Mouse (Mus musculus) kidney, adult 11 months (tissue): Measurements from ENCODE around the gene Rap1b.
"Not testable (repeated sequence)": the region's sequence is repeated elsewhere in the genome, so short reads cannot be mapped to it uniquely, and the experiment has no call there.

Source experiments
- DNase-seq: peaks from one replicate; pipeline ENCODE4 v3.0.0; 2022

Gene Rap1b

DNA sequence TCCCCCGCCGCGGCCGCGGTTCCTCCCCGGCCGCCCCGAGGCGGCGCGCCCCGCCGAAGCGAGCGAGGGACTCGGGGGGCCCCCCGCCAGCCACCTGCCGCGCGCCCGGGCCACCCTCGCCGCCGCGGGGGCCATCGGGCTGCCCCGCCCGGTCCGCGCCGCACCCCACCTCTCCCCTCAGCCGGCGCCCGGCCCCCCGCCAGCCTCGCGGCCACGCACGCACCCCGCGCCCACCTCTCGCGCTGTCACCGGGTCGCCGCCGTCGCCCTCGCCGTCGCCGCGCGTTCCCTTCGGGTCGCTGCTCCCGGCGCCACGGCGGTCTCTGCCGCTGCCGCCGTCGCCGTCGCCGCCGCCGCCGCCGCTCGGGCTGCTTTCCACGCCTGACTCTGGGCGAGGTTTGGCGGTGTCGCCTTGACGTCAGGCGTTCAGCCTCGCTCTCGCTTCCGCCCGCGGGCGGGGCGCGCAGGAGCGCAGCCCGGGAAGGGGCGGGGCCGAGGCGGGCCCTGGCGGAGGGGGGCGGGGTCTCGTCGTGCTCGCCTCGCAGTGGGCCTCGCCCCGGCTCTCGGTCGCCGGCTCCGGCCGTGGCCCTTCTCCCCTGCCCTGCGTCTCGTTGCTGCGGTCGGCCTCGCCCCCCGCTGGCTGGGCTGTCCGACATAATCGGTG lies at the start of gene Rap1b:
Gene Rap1b (minus strand): TSS at position 439 of the 663 bp plus-strand sequence.
- DNase-seq: peak; percentile 92

DNA sequence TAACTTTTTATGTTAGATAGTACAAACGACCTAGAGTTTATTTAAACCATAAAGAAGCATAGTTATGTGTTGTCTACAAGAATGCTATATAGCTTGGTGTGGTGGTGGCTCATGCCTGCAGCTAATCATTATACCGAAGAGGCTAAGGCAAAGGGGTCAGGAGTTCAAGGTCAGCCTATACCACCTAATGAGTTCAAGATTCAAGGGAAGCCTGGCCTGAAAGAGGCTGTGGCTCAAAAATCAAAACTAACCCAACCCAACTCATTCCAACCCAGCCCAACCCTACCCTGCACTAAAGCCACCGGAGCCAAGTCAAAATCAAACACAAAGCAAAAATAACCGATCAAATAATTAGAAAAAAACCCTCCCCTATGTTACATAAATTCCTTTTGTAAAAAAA lies 49.4 kb upstream of the Rap1b start:
- no peak for DNase-seq

DNA sequence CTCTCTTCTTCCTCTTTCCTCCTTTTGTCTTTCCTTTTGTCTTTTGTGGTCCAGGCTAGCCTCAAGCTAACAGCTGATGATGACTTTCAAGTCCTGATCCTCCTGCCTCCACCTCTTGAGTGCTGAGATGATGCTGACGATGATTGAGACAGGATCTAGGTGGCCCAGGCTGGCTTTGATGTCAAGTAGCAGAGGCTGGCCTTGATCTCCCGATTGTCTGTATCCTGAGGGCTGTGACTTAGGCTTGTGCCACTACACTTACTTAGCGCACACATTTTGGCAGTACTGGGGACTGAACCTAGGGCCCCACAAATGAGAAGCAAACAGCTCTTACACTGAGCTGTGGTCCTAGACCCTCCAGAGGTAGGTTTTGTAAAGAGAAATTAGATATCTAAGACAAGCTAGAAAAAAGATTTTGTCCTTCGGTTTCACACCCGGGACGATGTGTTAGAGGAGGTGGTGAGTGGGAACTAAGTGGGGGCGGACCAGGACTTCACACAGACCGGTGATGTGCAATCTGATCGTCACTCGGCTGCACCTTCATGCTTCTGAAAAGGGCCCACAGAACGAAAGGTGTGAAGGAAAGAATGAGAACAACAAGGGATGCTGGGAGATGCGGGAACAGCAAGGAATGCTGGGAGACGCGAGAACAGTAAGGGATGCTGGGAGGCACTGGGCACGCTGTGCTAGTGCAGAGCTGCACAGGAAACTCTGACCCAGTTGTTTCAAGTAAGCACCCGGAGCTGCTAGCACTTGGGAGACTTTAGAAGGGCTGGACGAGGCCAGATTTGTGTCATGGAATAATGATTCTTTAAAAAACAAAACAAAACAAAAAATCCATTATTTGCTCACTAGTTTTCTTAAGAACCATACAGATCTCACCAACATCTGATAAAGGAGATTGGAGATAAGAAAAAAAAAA lies 48.5 kb upstream of the Rap1b start:
- DNase-seq: no peak

- not testable (repeated sequence) for DNase-seq
Observed at GRCm38 (mm10) chr10:117893128-117893527, 47.3 kb upstream of the Rap1b start.

- DNase-seq: no peak
Observed at GRCm38 (mm10) chr10:117891327-117891726, 45.5 kb upstream of the Rap1b start.

- DNase-seq: peak; percentile 7
Observed at GRCm38 (mm10) chr10:117888822-117889221, 43.0 kb upstream of the Rap1b start.

DNA sequence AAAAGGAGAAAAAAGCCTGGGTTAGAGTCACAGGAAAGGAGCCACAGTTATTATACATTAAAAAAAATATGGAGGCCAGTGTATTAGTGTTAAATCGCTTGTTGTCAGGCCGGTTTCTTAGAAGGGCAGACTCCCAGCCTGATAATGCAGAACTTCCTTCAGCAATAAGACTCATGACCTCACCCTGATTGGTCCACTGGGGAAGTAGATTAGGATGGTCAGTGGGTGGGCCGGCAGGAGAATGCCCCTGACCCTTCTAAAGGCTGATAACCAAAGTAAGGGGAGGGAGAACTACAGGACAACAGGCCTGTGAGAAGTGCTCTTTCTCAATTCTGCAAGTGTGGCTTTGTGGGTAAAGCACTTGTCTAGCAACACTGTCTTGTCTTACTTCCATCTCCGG lies 39.5 kb upstream of the Rap1b start:
- no peak for DNase-seq

- DNase-seq: no peak
Observed at GRCm38 (mm10) chr10:117884760-117885159, 38.9 kb upstream of the Rap1b start.

- DNase-seq: no peak
Observed at GRCm38 (mm10) chr10:117883438-117883837, 37.6 kb upstream of the Rap1b start.

GRCm38 (mm10) chr10:117878628-117879027 lies 32.8 kb upstream of the Rap1b start:
- no peak for DNase-seq

- DNase-seq: no peak
Observed at GRCm38 (mm10) chr10:117876801-117877200, 31.0 kb upstream of the Rap1b start.

GRCm38 (mm10) chr10:117876400-117876799 lies 30.6 kb upstream of the Rap1b start:
- no peak for DNase-seq

DNA sequence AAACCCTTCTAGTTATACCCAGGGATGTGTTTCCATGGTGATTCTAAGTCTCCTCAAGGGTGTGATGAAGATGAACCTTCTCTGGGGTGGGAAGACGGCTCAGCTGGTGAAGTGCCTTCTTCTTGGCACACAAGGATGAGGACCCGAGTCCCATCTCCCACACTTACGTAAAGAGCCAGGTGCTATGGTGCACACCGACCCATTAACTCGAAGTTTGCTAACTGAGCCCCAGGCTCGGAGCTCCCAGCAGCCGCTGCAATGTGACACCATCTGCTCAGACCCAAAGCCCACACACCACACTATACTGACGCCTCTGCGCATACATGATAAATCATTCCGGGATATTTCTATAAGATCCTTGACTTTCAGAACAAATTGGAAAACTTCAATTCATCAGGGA lies 29.1 kb upstream of the Rap1b start:
- DNase-seq: no peak

DNA sequence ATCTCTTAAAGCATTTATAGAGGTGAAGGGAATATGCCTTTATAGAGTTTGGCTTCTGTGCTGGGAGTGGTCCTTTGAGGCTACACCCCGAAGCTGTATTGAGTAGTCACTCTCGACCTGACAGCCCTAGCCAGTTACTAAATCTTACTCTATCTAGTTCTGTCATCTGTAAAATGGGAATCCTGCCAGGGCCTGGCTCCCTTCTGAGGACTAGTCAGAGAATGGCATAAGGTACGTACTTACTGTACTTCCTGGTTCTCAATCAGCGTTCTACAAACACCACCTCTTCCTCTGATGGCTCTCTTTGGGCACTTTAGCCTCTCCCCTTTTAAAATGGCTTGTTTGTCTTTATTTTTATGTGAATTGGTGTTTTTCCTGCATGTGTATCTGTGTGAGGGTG lies 28.1 kb upstream of the Rap1b start:
- DNase-seq: no peak

DNA sequence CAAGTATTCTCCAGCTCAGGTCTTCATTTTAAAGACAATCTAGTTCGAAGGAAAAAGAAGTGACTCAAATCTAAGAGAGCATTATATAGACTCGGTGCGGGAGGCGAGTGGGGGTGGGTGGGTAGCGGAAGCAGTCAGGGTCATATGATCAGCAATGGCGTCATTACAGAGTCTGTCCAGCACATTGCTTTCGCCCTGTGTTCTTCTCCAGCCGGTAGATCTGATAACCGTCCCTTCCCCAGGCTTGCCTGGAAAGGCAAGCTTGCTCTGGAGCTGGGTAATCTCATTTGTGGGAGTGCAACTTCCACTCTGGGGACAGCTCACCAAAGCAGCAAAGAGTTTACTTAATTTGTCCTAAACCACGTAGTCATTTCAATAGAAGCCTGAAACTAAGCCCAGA lies 26.6 kb upstream of the Rap1b start:
- no peak for DNase-seq

DNA sequence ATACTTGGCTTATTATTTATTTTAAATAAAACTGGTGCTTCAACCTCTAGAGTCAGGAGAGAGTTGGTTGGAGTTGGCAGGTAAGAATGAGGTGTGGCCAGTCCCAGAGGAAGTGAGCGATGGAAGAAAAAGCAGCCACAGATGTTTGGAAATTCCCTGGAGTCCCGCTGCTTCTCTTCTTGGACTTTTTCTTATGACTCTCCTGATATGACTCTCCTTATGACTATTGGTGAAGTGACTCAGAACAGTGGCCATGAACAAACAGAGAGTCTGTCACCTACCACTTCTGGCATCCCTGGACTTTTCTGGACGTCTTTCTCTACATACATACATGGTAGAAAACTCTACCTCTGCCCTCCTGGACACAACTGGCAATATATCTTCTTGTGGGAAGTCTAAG lies 21.5 kb upstream of the Rap1b start:
- DNase-seq: no peak

DNA sequence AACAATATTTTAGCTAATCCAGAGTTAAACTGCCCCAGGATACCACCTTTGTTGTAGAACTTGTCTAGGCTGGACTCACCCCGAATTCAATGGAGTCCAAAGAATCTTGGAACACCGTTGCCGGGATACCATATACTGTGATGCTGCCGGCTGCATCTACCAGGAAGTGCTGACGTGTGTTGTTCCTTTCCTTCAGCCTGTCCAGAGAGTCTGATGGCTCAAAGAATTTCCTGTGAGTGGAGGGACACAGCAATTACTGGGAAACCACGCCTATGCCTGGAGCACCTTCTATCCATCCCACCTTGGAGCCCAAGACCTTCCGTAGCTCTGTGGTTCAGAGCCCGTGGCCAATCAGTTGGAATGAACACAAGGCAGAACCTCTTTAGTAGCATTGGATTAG lies 20.8 kb upstream of the Rap1b start:
- DNase-seq: no peak

GRCm38 (mm10) chr10:117864695-117865094 lies 18.9 kb upstream of the Rap1b start:
- DNase-seq: no peak

DNA sequence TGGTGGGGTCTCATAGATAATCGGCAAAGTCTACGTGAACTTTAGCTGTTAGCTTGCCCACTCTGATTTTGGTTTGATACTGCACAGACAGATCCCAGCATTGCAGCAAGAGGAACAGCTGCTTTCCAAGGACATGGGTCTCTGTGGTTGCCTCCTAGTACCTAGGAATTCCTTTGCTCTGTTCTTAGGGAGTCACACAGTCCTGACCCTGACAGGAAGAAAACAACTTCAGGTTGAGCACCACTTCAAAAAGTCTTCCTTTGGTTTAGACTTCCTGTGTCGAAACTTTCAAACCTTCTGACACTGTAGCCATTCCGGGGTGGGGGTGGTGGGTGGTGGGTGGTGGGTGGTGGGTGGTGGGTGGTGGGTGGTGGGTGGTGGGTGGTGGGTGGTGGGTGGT lies 18.4 kb upstream of the Rap1b start:
- DNase-seq: no peak

DNA sequence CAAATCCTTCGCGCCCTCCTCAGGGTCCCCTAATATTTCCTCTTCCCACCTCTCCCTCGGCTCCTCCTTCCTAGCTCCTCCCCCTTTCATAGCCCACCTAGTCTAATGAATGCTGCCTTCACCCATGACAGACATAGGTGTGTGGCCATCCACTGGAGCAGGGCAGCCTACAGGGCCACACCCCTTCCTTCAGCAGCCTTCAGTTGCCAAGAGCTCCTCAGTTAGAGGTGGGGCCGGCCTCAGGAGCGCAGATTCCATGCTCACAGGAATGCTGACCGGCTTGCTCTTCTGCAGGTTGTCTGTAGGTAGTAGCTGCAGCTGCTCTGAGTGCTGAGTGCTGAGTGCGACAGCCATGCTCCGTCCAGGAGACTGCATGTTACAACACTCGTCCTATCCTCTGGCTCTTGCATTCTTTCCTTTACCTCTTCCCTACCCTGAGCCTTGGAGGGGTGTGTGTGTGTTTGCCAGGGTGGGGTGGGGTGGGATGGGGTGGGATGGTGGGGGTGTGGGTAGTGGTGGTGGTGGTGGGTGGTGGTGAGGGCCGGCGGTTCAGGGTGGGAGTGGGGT lies 16.3 kb upstream of the Rap1b start:
- DNase-seq: no peak

DNA sequence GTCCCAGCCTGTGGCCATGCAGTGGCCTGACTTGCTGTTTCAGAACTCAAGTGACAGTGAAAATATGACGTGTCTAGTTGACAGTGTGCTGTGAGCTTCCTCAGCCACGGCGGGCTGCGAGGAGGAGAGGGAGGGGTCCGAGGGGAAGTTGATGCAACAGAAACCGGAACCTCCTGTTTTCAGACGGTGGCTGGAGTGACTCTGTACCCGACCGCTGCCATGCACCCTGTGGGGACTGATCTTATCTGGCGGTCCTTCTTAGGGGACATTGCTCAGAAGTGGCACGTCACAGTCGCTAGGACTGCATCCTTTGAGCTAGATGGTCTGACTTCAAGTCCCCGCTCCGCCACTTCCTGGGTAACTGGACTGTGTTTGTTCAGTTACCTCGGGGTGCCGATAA lies 15.1 kb upstream of the Rap1b start:
- no peak for DNase-seq

DNA sequence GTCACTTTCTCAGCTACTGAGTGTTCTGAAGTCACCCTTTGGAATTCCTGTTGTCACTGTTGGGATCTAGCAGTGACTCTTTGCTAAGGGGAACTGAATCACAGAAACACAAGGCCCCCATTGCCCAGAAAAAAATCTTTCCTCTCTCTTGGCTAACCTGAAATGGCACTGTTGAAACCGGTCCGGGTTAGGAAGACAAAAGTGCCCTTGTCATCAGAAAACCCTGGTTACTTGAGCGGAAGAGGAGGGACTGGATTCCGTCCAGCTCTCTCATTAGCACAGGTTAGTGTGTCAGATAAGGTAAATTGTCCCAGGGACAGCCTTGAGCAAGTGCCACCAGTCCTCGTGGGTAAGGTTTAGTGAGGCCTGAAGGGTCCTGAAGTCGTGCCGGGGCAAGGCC lies 14.5 kb upstream of the Rap1b start:
- no peak for DNase-seq

- DNase-seq: no peak
Observed at GRCm38 (mm10) chr10:117859800-117860199, 14.0 kb upstream of the Rap1b start.

DNA sequence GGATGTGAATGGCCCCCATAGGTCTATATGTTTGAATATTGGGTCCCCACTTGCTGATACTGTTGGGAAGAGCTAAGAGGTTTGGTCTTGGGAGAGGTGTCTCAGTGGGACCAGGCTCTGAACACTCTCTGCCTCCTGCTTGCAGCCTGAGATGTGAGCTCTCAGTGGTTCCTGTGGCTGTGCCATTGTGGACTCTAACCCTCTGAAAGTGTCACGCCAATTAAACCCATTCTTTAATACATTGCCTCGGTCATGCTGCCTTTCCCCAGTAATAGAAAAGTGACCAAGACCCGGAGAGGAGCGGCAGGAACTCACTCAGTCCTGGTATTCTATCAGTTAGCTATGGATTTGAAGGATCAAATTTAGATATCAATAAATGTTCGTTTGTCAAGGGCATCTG lies 12.4 kb upstream of the Rap1b start:
- DNase-seq: no peak
